Mouse (Mus musculus): ENCODE results near the gene Crot. TPM values are rescaled to one million over a fixed set of nuclear protein-coding genes. Genes with fewer than 3 reads are reported as not detected.

Crot gene
- polyA plus RNA-seq (2014; fragmentation: Nextera tagmentation; extraction: Ambion mirVana), result 37.0 and 37.6 TPM in 2 replicates

GRCm38 (mm10) chr5:8996686-8997512, at the start of gene Crot:
Gene Crot, minus strand, starts transcription at chr5:8997324.
- Histone ChIP-seq H3K9ac (ENCODE audit: low read depth, low read length) (peak within 1 kb of the TSS; percentile 84), H3K36me3 (ENCODE audit: control insufficient read depth, insufficient read depth, low read length) (peaks cover 16% of the 10 kb centered on the region), H3K27me3 (replicated peaks; ENCODE audit: control insufficient read depth, insufficient read depth, low read length) (no peaks in the 10 kb centered on the region), H3K9me3 (ENCODE audit: control insufficient read depth, low read length) (no peaks in the 10 kb centered on the region), H3K4me2 (ENCODE audit: low read depth, low read length) (peak within 1 kb of the TSS; percentile 70), H3K4me3 (ENCODE audit: low read depth, low read length) (peak within 1 kb of the TSS; percentile 72), H3K4me1 (ENCODE audit: control insufficient read depth, insufficient read depth, low read length) (peaks cover 7% of the 10 kb centered on the region; the same call in 1 of the 2 replicates), H3K27ac (replicated peaks; ENCODE audit: low read depth, low read length) (peak within 1 kb of the TSS; percentile 88)
- DNase-seq (ENCODE audit: low spot score) (peak; percentile 97), ATAC-seq (ENCODE audit: low read depth) (peak; percentile 100)
- under 1% methylated on average over 31 of the region's 57 CpGs for WGBS

- no peak for DNase-seq (ENCODE audit: low spot score)
- H3K4me3 ChIP-seq (ENCODE audit: low read depth, low read length), result no peak overlapping the region
- no peaks in the 10 kb centered on the region for H3K36me3 ChIP-seq (ENCODE audit: control insufficient read depth, insufficient read depth, low read length)
- no peak overlapping the region for H3K9ac ChIP-seq (ENCODE audit: low read depth, low read length)
- no peaks in the 10 kb centered on the region for H3K27me3 ChIP-seq (replicated peaks; ENCODE audit: control insufficient read depth, insufficient read depth, low read length)
- no peaks in the 10 kb centered on the region for H3K9me3 ChIP-seq (ENCODE audit: control insufficient read depth, low read length)
- WGBS, result 80% methylated on average over 8 of the region's 8 CpGs
- H3K4me2 ChIP-seq (ENCODE audit: low read depth, low read length), result no peak overlapping the region
- no peaks in the 10 kb centered on the region; the same call in 1 of the 2 replicates for H3K4me1 ChIP-seq (ENCODE audit: control insufficient read depth, insufficient read depth, low read length)
- ATAC-seq (ENCODE audit: low read depth), result no peak
- H3K27ac ChIP-seq (replicated peaks; ENCODE audit: low read depth, low read length), result no peak overlapping the region
Observed at GRCm38 (mm10) chr5:9045904-9046303, 48.8 kb upstream of the Crot start.

DNA sequence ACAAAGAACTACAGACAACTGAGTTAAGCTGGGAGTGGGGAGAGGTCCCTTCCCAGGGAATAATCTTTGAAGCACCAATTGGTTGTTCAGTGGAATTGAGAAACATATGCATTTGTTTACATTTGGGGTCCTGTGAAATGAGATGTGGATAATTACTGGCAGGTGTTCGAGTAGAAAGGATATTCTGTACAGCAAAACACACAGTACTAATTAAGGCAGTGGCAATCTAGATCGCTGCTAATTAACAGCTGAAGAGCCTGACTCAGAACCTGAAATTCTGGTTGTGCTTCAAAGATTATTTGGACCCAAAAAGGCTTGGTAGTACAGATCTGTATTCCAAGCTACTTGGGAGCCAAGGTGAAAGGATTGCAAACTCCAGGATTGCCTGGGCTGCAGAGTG, 47.7 kb upstream of the Crot start:
- 0 out of 2 replicates have a peak, but pooled peaks have one; percentile 23 for ATAC-seq (ENCODE audit: low read depth)
- peak; percentile 24 for DNase-seq (ENCODE audit: low spot score)

DNA sequence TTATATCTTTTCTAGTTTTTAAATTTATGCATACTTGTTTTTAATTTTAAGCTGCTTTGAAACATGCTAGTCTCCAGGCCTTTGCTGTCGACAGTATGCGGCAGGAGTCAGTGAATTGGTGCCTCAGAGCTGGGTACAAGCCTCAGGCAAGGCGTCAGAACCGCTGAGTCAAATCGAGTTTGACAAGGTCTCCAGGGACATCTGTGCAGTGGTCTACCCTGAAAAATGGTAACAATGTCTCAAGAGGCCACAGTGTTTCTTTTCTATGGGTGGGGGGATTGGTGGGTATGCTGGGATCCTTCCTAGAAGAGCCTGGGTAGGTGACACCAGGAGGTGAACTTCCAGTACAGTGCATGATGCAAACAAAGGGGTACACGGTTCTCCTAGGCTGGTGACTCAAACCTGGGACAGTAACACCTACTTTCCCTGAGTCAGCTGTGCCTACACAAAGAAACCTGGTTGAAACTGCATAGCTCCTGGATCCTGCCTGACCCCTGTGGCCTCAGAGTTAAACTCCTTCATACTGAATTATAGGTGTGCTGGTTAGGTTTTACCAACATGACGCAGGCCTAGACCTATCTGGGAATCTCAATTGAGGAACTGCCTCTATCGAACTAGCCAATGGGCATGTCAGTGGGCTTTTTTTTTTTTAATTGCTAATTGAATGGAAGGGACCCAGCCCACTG, 46.6 kb upstream of the Crot start:
- no peaks in the 10 kb centered on the region for H3K36me3 ChIP-seq (ENCODE audit: control insufficient read depth, insufficient read depth, low read length)
- H3K9me3 ChIP-seq (ENCODE audit: control insufficient read depth, low read length), result no peaks in the 10 kb centered on the region
- H3K27me3 ChIP-seq (replicated peaks; ENCODE audit: control insufficient read depth, insufficient read depth, low read length), result no peaks in the 10 kb centered on the region
- no peak overlapping the region for H3K27ac ChIP-seq (replicated peaks; ENCODE audit: low read depth, low read length)
- H3K4me2 ChIP-seq (ENCODE audit: low read depth, low read length), result no peak overlapping the region
- DNase-seq (ENCODE audit: low spot score) (peak; percentile 54), ATAC-seq (ENCODE audit: low read depth) (peak; percentile 69; the same call in 1 of the 2 replicates)
- H3K4me3 ChIP-seq (ENCODE audit: low read depth, low read length), result no peak overlapping the region
- H3K9ac ChIP-seq (ENCODE audit: low read depth, low read length), result no peak overlapping the region
- 48% methylated on average over 8 of the region's 8 CpGs for WGBS
- no peaks in the 10 kb centered on the region; the same call in 1 of the 2 replicates for H3K4me1 ChIP-seq (ENCODE audit: control insufficient read depth, insufficient read depth, low read length)

More for the DNA sequence above, 47.7 kb upstream of the Crot start:
- no peaks in the 10 kb centered on the region; the same call in 1 of the 2 replicates for H3K4me1 ChIP-seq (ENCODE audit: control insufficient read depth, insufficient read depth, low read length)
- no peaks in the 10 kb centered on the region for H3K9me3 ChIP-seq (ENCODE audit: control insufficient read depth, low read length)
- H3K27ac ChIP-seq (replicated peaks; ENCODE audit: low read depth, low read length), result no peak overlapping the region
- no peaks in the 10 kb centered on the region for H3K36me3 ChIP-seq (ENCODE audit: control insufficient read depth, insufficient read depth, low read length)
- H3K9ac ChIP-seq (ENCODE audit: low read depth, low read length), result no peak overlapping the region
- no peaks in the 10 kb centered on the region for H3K27me3 ChIP-seq (replicated peaks; ENCODE audit: control insufficient read depth, insufficient read depth, low read length)
- no peak overlapping the region for H3K4me3 ChIP-seq (ENCODE audit: low read depth, low read length)
- 17% methylated on average over 2 of the region's 2 CpGs for WGBS
- no peak overlapping the region for H3K4me2 ChIP-seq (ENCODE audit: low read depth, low read length)

DNA sequence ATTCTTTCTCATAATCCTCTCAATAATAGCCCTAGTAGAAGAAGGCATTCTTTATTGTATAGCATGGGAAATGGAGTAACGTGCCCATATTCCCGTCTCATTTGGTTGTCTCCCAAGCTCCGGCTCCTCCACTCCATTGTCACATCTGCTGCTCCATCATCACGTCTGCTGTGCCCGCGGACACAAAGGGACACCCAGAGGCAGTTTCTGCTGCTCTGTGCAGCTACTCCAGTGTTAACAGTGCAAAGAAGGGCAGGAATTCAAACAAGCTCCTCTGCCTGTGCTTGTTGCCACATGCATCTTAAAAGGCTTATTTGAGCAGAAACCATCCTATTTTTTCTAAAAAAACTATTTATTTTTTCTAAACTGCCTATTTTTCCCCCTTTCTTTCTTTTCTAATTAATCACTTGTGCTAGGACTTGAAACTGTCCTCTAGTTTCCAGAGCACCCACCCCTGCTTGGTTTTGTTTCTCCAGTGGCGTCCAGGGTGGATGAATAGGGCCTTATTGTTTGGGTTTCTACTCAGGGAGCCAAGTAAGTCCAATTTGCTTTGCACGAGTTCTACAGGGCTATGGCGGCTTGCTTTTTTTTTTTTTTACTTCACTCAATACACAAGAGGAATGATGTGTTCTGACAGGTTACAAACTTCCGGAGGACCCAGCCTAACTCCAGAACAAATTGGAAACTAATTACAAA, 45.7 kb upstream of the Crot start:
- H3K36me3 ChIP-seq (ENCODE audit: control insufficient read depth, insufficient read depth, low read length), result no peaks in the 10 kb centered on the region
- H3K27me3 ChIP-seq (replicated peaks; ENCODE audit: control insufficient read depth, insufficient read depth, low read length), result no peaks in the 10 kb centered on the region
- no peak overlapping the region for H3K4me3 ChIP-seq (ENCODE audit: low read depth, low read length)
- H3K27ac ChIP-seq (replicated peaks; ENCODE audit: low read depth, low read length), result no peak overlapping the region; the same call in 1 of the 2 replicates
- peak; percentile 64 for DNase-seq (ENCODE audit: low spot score)
- no peak overlapping the region for H3K9ac ChIP-seq (ENCODE audit: low read depth, low read length)
- H3K9me3 ChIP-seq (ENCODE audit: control insufficient read depth, low read length), result no peaks in the 10 kb centered on the region
- H3K4me1 ChIP-seq (ENCODE audit: control insufficient read depth, insufficient read depth, low read length), result no peaks in the 10 kb centered on the region; the same call in 1 of the 2 replicates
- H3K4me2 ChIP-seq (ENCODE audit: low read depth, low read length), result no peak overlapping the region
- WGBS, result 46% methylated on average over 10 of the region's 10 CpGs
- ATAC-seq (ENCODE audit: low read depth), result peak; percentile 69; the same call in 1 of the 2 replicates

DNA sequence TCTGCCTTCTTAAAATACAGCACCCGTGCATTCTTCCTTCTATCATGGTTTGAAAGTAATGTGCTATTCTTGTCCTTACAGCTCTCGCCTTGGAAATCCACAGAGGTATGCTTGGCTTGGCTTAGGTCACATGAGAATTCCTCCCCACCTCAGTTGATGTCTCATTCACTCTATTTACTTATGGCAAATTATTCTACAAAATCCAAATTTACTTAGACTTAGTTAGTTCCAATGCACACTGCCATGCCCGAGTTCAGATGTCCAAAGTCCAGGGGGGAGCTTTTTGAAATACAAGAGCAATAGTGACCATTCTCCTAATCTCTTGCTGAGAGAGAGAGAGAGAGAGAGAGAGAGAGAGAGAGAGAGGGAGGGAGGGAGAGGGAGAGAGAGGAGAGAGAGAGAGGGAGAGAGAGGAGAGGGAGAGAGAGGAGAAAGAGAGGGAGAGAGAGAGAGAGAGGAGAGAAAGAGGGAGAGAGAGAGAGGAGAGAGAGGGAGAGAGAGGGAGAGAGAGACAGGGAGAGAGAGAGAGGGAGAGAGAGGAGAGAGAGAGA, 43.6 kb upstream of the Crot start:
- no peak overlapping the region for H3K9ac ChIP-seq (ENCODE audit: low read depth, low read length)
- ATAC-seq (ENCODE audit: low read depth), result no peak
- H3K36me3 ChIP-seq (ENCODE audit: control insufficient read depth, insufficient read depth, low read length), result no peaks in the 10 kb centered on the region
- H3K4me2 ChIP-seq (ENCODE audit: low read depth, low read length), result no peak overlapping the region
- H3K27ac ChIP-seq (replicated peaks; ENCODE audit: low read depth, low read length), result no peak overlapping the region
- no peak for DNase-seq (ENCODE audit: low spot score)
- no peak overlapping the region for H3K4me3 ChIP-seq (ENCODE audit: low read depth, low read length)
- H3K27me3 ChIP-seq (replicated peaks; ENCODE audit: control insufficient read depth, insufficient read depth, low read length), result no peaks in the 10 kb centered on the region
- WGBS, result 73% methylated on average over 3 of the region's 3 CpGs
- H3K4me1 ChIP-seq (ENCODE audit: control insufficient read depth, insufficient read depth, low read length), result no peaks in the 10 kb centered on the region; the same call in 1 of the 2 replicates
- H3K9me3 ChIP-seq (ENCODE audit: control insufficient read depth, low read length), result no peaks in the 10 kb centered on the region

DNA sequence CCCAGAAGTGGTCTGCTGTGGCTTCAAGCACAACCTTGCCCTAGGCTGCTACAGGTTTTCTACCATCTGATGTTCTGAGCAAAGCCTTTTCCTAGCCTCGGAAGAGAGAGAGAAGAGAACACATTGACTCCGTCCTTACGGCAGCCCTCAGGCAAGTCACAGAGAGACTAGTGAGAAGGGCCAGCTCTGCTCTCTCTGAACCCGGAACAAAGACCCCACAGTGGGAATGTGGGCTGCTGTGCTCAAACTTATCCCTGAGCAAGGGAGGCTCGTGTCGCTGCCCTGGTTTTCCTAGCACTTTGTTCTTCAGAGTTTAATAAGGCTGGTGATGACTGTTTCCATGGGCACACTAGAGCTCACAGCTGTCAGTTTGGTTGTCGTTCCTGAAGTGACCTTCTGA, 42.9 kb upstream of the Crot start:
- no peak for ATAC-seq (ENCODE audit: low read depth)
- no peak overlapping the region for H3K9ac ChIP-seq (ENCODE audit: low read depth, low read length)
- H3K9me3 ChIP-seq (ENCODE audit: control insufficient read depth, low read length), result no peaks in the 10 kb centered on the region
- WGBS, result 34% methylated on average over 7 of the region's 7 CpGs
- no peaks in the 10 kb centered on the region for H3K27me3 ChIP-seq (replicated peaks; ENCODE audit: control insufficient read depth, insufficient read depth, low read length)
- H3K4me2 ChIP-seq (ENCODE audit: low read depth, low read length), result no peak overlapping the region
- H3K36me3 ChIP-seq (ENCODE audit: control insufficient read depth, insufficient read depth, low read length), result no peaks in the 10 kb centered on the region
- no peak overlapping the region for H3K27ac ChIP-seq (replicated peaks; ENCODE audit: low read depth, low read length)
- no peak overlapping the region for H3K4me3 ChIP-seq (ENCODE audit: low read depth, low read length)
- H3K4me1 ChIP-seq (ENCODE audit: control insufficient read depth, insufficient read depth, low read length), result no peaks in the 10 kb centered on the region; the same call in 1 of the 2 replicates
- DNase-seq (ENCODE audit: low spot score), result no peak

DNA sequence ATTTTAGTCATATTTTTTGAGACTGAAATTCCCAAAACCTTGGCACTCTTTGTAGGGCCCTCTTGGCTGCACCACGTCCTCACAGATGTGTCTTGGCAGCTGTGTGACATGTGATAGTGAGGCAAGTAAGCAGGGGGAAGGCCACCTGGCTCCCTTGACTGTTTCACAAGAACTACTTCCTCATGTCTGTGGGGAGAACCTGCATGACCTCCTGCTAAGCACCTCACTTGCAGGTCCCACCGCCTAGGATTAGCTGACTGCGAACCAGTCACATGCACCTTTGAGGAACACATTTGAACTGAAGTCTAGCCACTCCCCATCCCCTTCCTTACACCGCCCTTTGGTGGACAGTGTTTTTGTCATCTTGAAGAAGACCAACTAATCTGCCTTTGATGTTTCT, 40.2 kb upstream of the Crot start:
- Histone ChIP-seq H3K36me3 (ENCODE audit: control insufficient read depth, insufficient read depth, low read length) (no peaks in the 10 kb centered on the region), H3K9me3 (ENCODE audit: control insufficient read depth, low read length) (no peaks in the 10 kb centered on the region), H3K4me1 (ENCODE audit: control insufficient read depth, insufficient read depth, low read length) (no peaks in the 10 kb centered on the region), H3K9ac (ENCODE audit: low read depth, low read length) (no peak overlapping the region), H3K4me3 (ENCODE audit: low read depth, low read length) (no peak overlapping the region), H3K27ac (replicated peaks; ENCODE audit: low read depth, low read length) (no peak overlapping the region), H3K4me2 (ENCODE audit: low read depth, low read length) (no peak overlapping the region), H3K27me3 (replicated peaks; ENCODE audit: control insufficient read depth, insufficient read depth, low read length) (no peaks in the 10 kb centered on the region)
- ATAC-seq (ENCODE audit: low read depth), result no peak
- 65% methylated on average over 4 of the region's 4 CpGs for whole genome bisulfite sequencing
- DNase-seq (ENCODE audit: low spot score), result no peak
